Mouse (Mus musculus) heart, embryonic 15.5 days (tissue): ENCODE results near the gene Dcaf12. TPM values are rescaled to one million over a fixed set of nuclear protein-coding genes. Genes with fewer than 3 reads are reported as not detected.

ENCODE experiments used
- ATAC-seq: fragments of 200-750 bp; cut with Nextera tagmentation; replicated peaks from 2 replicates; pipeline ENCODE4 v1.8.0; 2017; ENCODE audit warnings: low read depth, moderate TSS enrichment; ENCODE audit not compliant: insufficient number of reproducible peaks, insufficient read depth, low FRiP score
- H3K27ac ChIP-seq: fragments of 300-500 bp; sonication (generic); 2 replicates; pipeline ENCODE4 v1.5.1; 2015; ENCODE audit warnings: mild to moderate bottlenecking, inconsistent platforms
- H3K27me3 ChIP-seq: fragments of 300-500 bp; sonication (generic); 2 replicates; pipeline ENCODE4 v1.6.1; 2015; ENCODE audit warnings: inconsistent platforms
- H3K36me3 ChIP-seq: fragments of 300-500 bp; sonication (generic); 2 replicates; pipeline ENCODE4 v1.6.1; 2015; ENCODE audit warnings: mild to moderate bottlenecking, inconsistent platforms
- H3K4me1 ChIP-seq: fragments of 300-500 bp; sonication (generic); replicated peaks from 2 replicates; pipeline ENCODE4 v1.6.1; 2015; ENCODE audit warnings: inconsistent platforms
- H3K4me2 ChIP-seq: fragments of 300-500 bp; sonication (generic); 2 replicates; pipeline ENCODE4 v1.6.1; 2015; ENCODE audit warnings: inconsistent platforms, mild to moderate bottlenecking, moderate library complexity
- H3K4me3 ChIP-seq: fragments of 300-500 bp; sonication (generic); 2 replicates; pipeline ENCODE4 v1.5.1; 2015; ENCODE audit warnings: mild to moderate bottlenecking, inconsistent platforms
- H3K9ac ChIP-seq: fragments of 300-500 bp; sonication (generic); 2 replicates; pipeline ENCODE4 v1.6.1; 2015; ENCODE audit warnings: mild to moderate bottlenecking, inconsistent platforms
- H3K9me3 ChIP-seq: fragments of 300-500 bp; sonication (generic); replicated peaks from 2 replicates; pipeline ENCODE4 v1.6.1; 2016; ENCODE audit warnings: inconsistent platforms
- WGBS: fragments of 180-500 bp; shearing (Covaris S2); methylation state at CpG from one replicate; pipeline ENCODE4 v1.1.7; 2015; ENCODE audit warnings: mixed read lengths; 5-methylcytosine and 5-hydroxymethylcytosine counted together
- polyA plus RNA-seq: library from polyadenylated mRNA; unstranded; fragments of >200 nt; fragmentation: Nextera tagmentation; extraction: Ambion mirVana; gene quantifications from 2 replicates; pipeline ENCODE4 v1.2.1, GENCODE M21; 2015

Gene Dcaf12
- polyA plus RNA-seq, 1 experiment from 2014 or later: 50.2 TPM

DNA sequence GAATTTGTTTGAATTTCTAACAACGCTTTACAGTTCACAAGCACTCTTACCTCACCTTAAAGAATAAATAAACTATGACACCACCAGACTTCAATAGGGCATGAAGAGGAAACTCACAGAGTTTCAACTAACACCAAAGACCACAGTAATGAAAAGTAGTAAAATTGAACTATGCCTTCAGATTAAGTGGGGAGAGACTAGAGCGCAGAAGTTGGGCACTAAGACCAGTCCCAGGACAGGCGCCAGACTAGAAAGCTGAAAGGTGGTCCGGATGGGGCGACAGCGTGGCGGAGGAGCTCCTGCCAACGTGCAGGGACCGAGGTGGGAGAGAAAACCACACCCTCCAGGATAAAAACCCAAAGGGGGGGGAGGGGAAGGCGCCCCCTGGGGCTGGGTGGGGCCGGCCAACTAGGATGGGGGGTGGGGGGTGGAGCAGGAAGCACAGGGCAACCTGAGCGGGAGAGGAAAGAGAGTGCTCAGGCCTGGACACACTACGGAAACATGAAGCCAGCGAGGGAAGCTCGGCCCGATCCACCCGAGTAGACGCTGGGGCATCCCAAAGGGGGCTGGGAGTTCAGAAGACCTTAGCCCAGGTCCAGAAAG lies 40.2 kb downstream of the Dcaf12 start:
- Histone ChIP-seq H3K9me3 (no peaks in the 10 kb centered on the region), H3K27ac (peak overlapping the region; percentile 93), H3K36me3 (peaks cover 9% of the 10 kb centered on the region; the same call in 1 of the 2 replicates), H3K4me2 (peak overlapping the region; percentile 79), H3K9ac (peak overlapping the region; percentile 89), H3K27me3 (no peaks in the 10 kb centered on the region), H3K4me3 (peak overlapping the region; percentile 82), H3K4me1 (peaks cover 23% of the 10 kb centered on the region)
- under 1% methylated on average over 18 of the region's 18 CpGs for WGBS
- ATAC-seq: peak; percentile 53

DNA sequence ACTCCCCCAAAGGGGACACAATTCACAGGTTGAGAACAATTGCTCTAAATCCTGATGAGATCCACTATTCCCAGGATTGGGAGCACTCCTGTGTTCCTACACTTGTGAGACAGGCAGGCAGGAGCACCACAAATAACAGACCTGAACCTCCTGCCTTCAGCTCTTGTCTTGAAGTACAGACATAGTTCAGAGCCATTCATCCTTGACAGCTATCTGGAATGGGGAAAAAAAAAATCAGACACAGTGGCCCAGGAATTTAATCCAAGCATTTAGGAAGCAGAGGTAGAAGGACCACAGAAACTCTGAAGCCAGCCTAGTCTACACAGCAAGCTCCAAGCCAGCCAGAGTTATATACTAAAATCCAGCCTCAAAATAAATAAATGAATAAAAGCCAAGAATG lies 46.6 kb downstream of the Dcaf12 start:
- ATAC-seq: no peak
- no peak overlapping the region for H3K27ac ChIP-seq
- no peak overlapping the region for H3K4me2 ChIP-seq
- peaks cover 11% of the 10 kb centered on the region; the same call in 1 of the 2 replicates for H3K36me3 ChIP-seq
- peaks cover 18% of the 10 kb centered on the region for H3K4me1 ChIP-seq
- H3K27me3 ChIP-seq: no peaks in the 10 kb centered on the region
- H3K9me3 ChIP-seq: no peaks in the 10 kb centered on the region
- H3K4me3 ChIP-seq: no peak overlapping the region
- no peak overlapping the region for H3K9ac ChIP-seq

GRCm38 (mm10) chr4:41266350-41266749 lies 48.3 kb downstream of the Dcaf12 start:
- H3K9me3 ChIP-seq: no peaks in the 10 kb centered on the region
- peaks cover 15% of the 10 kb centered on the region; the same call in 1 of the 2 replicates for H3K36me3 ChIP-seq
- peaks cover 7% of the 10 kb centered on the region for H3K4me1 ChIP-seq
- WGBS: 74% methylated on average over 4 of the region's 4 CpGs
- no peaks in the 10 kb centered on the region for H3K27me3 ChIP-seq
- no peak overlapping the region for H3K9ac ChIP-seq
- ATAC-seq: no peak
- H3K27ac ChIP-seq: no peak overlapping the region
- H3K4me2 ChIP-seq: no peak overlapping the region
- no peak overlapping the region for H3K4me3 ChIP-seq

GRCm38 (mm10) chr4:41260691-41261090 lies 54.0 kb downstream of the Dcaf12 start:
- Histone ChIP-seq H3K9me3 (no peaks in the 10 kb centered on the region), H3K4me3 (no peak overlapping the region)

GRCm38 (mm10) chr4:41259019-41259418 lies 55.7 kb downstream of the Dcaf12 start:
- no peak overlapping the region for H3K9ac ChIP-seq
- ATAC-seq: no peak
- H3K9me3 ChIP-seq: no peaks in the 10 kb centered on the region
- no peak overlapping the region for H3K27ac ChIP-seq
- H3K4me2 ChIP-seq: no peak overlapping the region
- peaks cover 37% of the 10 kb centered on the region for H3K4me1 ChIP-seq
- H3K27me3 ChIP-seq: no peaks in the 10 kb centered on the region
- no peak overlapping the region for H3K4me3 ChIP-seq
- 94% methylated on average over 4 of the region's 4 CpGs for WGBS
- H3K36me3 ChIP-seq: 0 out of 2 replicates have a peak, but pooled peaks cover 4% of the 10 kb centered on the region

More at GRCm38 (mm10) chr4:41260691-41261090, 54.0 kb downstream of the Dcaf12 start:
- Histone ChIP-seq H3K4me2 (no peak overlapping the region), H3K9ac (no peak overlapping the region), H3K27ac (no peak overlapping the region), H3K27me3 (no peaks in the 10 kb centered on the region), H3K36me3 (0 out of 2 replicates have a peak, but pooled peaks cover 4% of the 10 kb centered on the region), H3K4me1 (peaks cover 29% of the 10 kb centered on the region)
- no peak for ATAC-seq

DNA sequence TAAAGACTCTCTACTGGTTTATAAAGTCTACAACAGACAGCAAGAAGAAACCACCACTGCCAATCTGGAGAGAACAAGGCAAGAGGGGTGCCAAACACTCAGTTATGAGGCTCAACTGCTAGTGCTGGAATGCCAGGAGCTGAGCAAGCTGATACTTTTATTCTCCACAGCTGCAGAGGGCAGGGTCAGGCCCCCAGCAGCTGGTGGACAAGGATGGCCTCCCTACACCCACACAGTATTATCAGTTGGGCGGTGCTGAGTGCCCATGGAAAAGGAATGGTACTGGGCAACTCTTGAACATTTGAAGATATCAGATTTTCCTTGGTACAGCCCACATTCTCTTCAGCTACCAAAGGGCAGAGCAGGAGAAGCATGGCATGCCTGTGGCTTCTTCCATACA lies 56.9 kb downstream of the Dcaf12 start:
- Histone ChIP-seq H3K36me3 (0 out of 2 replicates have a peak, but pooled peaks cover 2% of the 10 kb centered on the region), H3K4me2 (no peak overlapping the region), H3K4me1 (peaks cover 40% of the 10 kb centered on the region), H3K9me3 (no peaks in the 10 kb centered on the region), H3K9ac (no peak overlapping the region), H3K27me3 (no peaks in the 10 kb centered on the region), H3K4me3 (no peak overlapping the region), H3K27ac (peak overlapping the region; percentile 98)
- WGBS: 45% methylated on average over 1 of the region's 1 CpGs
- ATAC-seq: 0 out of 2 replicates have a peak, but pooled peaks have one; percentile 43

GRCm38 (mm10) chr4:41255564-41256210 lies 59.0 kb downstream of the Dcaf12 start:
- Histone ChIP-seq H3K9ac (peak overlapping the region; percentile 10; the same call in 1 of the 2 replicates), H3K9me3 (no peaks in the 10 kb centered on the region), H3K4me3 (peak overlapping the region; percentile 38), H3K4me1 (peaks cover 36% of the 10 kb centered on the region), H3K36me3 (0 out of 2 replicates have a peak, but pooled peaks cover 4% of the 10 kb centered on the region), H3K27me3 (no peaks in the 10 kb centered on the region), H3K4me2 (peak overlapping the region; percentile 60), H3K27ac (peak overlapping the region; percentile 98)
- 28% methylated on average over 12 of the region's 12 CpGs for WGBS
- 0 out of 2 replicates have a peak, but pooled peaks have one; percentile 62 for ATAC-seq

DNA sequence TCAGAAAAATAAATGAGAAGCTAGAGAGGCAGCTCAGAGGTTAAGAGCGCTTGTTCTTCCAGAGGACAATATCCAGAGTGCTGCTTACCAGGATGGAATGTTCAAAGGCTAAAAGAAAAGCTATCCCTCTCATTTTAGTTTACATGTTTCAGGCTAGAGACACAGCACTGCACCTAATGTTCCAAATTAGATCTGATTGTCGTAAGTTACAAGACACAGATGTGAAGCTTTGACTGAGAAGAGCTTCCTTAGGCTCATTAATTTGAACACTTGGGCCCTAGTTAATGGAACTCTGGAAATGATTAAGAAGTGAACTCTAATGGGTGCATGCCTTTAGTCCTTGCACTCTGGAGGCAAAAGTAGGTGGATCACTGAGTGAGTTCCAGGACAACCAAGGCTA lies 60.9 kb downstream of the Dcaf12 start:
- H3K4me1 ChIP-seq: peaks cover 32% of the 10 kb centered on the region
- no peak overlapping the region for H3K4me2 ChIP-seq
- H3K4me3 ChIP-seq: no peak overlapping the region
- peaks cover 21% of the 10 kb centered on the region for H3K36me3 ChIP-seq
- no peaks in the 10 kb centered on the region for H3K9me3 ChIP-seq
- 0 out of 2 replicates have a peak overlapping the region, but pooled peaks have one; percentile 12 for H3K27ac ChIP-seq
- WGBS: 93% methylated on average over 2 of the region's 2 CpGs
- no peak overlapping the region for H3K9ac ChIP-seq
- ATAC-seq: no peak
- H3K27me3 ChIP-seq: no peaks in the 10 kb centered on the region

DNA sequence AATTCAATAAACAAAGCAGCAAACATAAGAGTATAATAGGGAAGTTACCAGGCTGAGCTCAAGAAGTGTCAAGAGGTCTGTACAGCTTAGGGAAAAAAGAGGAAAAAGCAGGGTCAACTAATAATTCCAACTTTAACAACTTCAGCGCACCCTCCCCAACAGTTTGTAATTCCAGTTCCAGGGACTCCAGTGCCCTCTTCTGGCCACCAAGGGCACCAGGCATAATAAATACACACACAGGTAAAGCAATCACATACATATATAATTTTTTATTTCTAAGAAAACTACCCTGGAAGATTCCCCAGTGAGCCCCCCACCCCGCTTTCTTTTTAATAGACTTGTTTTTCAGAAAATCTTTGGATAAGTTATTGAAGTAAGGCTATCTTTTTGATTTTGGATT lies 69.3 kb downstream of the Dcaf12 start:
- H3K9ac ChIP-seq: no peak overlapping the region
- H3K4me1 ChIP-seq: no peaks in the 10 kb centered on the region
- no peak overlapping the region for H3K4me3 ChIP-seq
- H3K36me3 ChIP-seq: peaks cover 39% of the 10 kb centered on the region
- no peak overlapping the region for H3K4me2 ChIP-seq
- 91% methylated on average over 2 of the region's 2 CpGs for WGBS
- no peaks in the 10 kb centered on the region for H3K27me3 ChIP-seq
- no peaks in the 10 kb centered on the region for H3K9me3 ChIP-seq
- H3K27ac ChIP-seq: no peak overlapping the region
- ATAC-seq: no peak
